Mouse (Mus musculus) intestine, postnatal 0 days (tissue): ENCODE data around the gene Mrtfa. TPM values are rescaled to one million over a fixed set of nuclear protein-coding genes. Genes with fewer than 3 reads are reported as not detected.

ENCODE experiments used
- ATAC-seq: fragments of 200-750 bp; cut with Nextera tagmentation; 2 replicates; pipeline ENCODE4 v1.8.0; 2017; ENCODE audit warnings: mild to moderate bottlenecking, moderate TSS enrichment, moderate library complexity
- H3K27ac ChIP-seq: fragments of 300-500 bp; sonication (generic); 2 replicates; pipeline ENCODE4 v1.5.1; 2014; ENCODE audit warnings: mild to moderate bottlenecking, low read depth, low read length, moderate library complexity
- H3K27me3 ChIP-seq: fragments of 300-500 bp; sonication (generic); replicated peaks from 2 replicates; pipeline ENCODE4 v1.6.1; 2014; ENCODE audit warnings: low read length, mixed read lengths; ENCODE audit not compliant: control insufficient read depth, insufficient read depth
- H3K36me3 ChIP-seq: fragments of 300-500 bp; sonication (generic); 2 replicates; pipeline ENCODE4 v1.6.1; 2014; ENCODE audit warnings: mild to moderate bottlenecking, moderate library complexity; ENCODE audit not compliant: control insufficient read depth, insufficient read depth
- H3K4me1 ChIP-seq: fragments of 300-500 bp; sonication (generic); replicated peaks from 2 replicates; pipeline ENCODE4 v1.6.1; 2014; ENCODE audit warnings: antibody characterized with exemption, low read length, mixed read lengths; ENCODE audit not compliant: control insufficient read depth, insufficient read depth
- H3K4me2 ChIP-seq: fragments of 300-500 bp; sonication (generic); replicated peaks from 2 replicates; pipeline ENCODE4 v1.6.1; 2014; ENCODE audit warnings: low read depth, mild to moderate bottlenecking, moderate library complexity
- H3K4me3 ChIP-seq: fragments of 300-500 bp; sonication (generic); 2 replicates; pipeline ENCODE4 v1.5.1; 2014; ENCODE audit warnings: low read depth, low read length
- H3K9ac ChIP-seq: fragments of 300-500 bp; sonication (generic); 2 replicates; pipeline ENCODE4 v1.6.1; 2014; ENCODE audit warnings: mild to moderate bottlenecking, low read depth, low read length
- H3K9me3 ChIP-seq: fragments of 300-500 bp; sonication (generic); 2 replicates; pipeline ENCODE4 v1.6.1; 2016; ENCODE audit warnings: mixed run types; ENCODE audit not compliant: control insufficient read depth
- CTCF ChIP-seq: sonication (generic); IDR thresholded peaks from 2 replicates; pipeline ENCODE4 v1.5.1; 2016; ENCODE audit warnings: low read depth, mild to moderate bottlenecking, control low read depth, antibody characterized with exemption, moderate library complexity
- WGBS: fragments of 180-500 bp; shearing (Covaris S2); extraction: QIAGEN DNeasy Blood & Tissue Kit; methylation state at CpG from one replicate; pipeline ENCODE4 v1.1.7; 2014; 5-methylcytosine and 5-hydroxymethylcytosine counted together
- polyA plus RNA-seq: library from polyadenylated mRNA; unstranded; fragments of >200 nt; fragmentation: Nextera tagmentation; extraction: Ambion mirVana; gene quantifications from 2 replicates; pipeline ENCODE4 v1.2.1, GENCODE M21; 2015

The Mrtfa gene
- polyA plus RNA-seq, 1 experiment from 2014 or later: 9.0 TPM

DNA sequence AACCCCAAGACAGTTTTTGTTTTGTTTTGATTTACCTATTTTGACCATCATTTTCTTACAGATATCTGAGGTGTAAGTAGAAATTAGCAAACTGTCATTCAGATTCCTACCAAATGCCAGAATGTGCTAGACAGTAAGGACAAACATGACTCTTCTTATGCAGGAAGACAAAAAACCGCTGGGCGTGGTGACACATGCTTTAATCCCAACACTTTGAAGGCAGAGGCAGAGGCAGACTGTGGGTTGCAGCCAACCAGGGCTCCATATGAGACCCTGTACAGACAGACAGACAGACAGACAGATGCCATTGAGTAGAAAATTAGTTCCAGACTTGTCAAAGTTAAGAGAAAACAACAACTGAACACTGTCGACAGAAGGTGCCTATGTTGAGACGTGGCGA lies 24.3 kb downstream of the Mrtfa start:
- Histone ChIP-seq H3K4me2 (no peak overlapping the region), H3K36me3 (no peaks in the 10 kb centered on the region), H3K9ac (no peak overlapping the region), H3K27ac (no peak overlapping the region), H3K27me3 (no peaks in the 10 kb centered on the region), H3K4me3 (no peak overlapping the region), H3K9me3 (no peaks in the 10 kb centered on the region), H3K4me1 (no peaks in the 10 kb centered on the region)
- ATAC-seq: no peak
- WGBS: 97% methylated on average over 5 of the region's 5 CpGs
- TF ChIP-seq CTCF: no peak

DNA sequence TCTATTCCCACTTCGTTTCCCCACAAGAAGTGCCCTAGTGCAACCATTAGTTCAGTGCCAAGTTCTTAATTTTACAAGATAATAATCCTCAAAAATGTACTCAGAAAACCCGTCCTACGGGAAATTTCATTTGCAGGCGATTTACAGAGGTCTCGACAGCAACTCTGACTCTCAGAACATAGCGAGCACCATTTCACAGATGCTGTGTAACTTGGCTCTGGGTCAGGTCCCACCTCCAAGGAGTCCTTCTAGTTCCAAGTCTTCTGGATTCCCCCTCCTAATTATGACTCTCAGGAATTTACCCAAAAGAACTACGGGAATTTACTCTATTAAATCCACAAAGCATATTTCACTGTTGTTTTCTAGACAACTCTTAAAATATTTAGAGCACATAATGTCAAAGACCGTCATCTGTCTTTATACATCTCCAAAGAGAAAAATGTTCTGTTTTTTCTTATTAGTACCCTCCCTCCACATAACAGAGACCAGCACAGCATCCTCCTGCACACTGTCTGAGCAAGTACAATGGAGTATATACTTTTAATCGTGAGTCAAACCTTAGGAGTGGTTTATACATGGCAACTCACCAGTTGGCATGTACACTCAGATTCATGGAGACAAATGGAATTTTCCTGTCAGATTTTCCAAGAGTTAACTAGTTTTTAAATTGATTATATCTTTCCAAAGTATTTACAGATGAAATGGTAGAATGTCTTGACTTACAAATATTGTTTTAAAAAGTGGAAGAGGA lies 25.8 kb downstream of the Mrtfa start:
- WGBS: 54% methylated on average over 9 of the region's 9 CpGs
- no peaks in the 10 kb centered on the region for H3K36me3 ChIP-seq
- no peaks in the 10 kb centered on the region for H3K4me1 ChIP-seq
- TF ChIP-seq CTCF: no peak
- H3K9ac ChIP-seq: no peak overlapping the region
- no peak overlapping the region for H3K4me2 ChIP-seq
- no peaks in the 10 kb centered on the region for H3K9me3 ChIP-seq
- no peak for ATAC-seq
- H3K27ac ChIP-seq: no peak overlapping the region
- no peak overlapping the region for H3K4me3 ChIP-seq
- H3K27me3 ChIP-seq: no peaks in the 10 kb centered on the region

DNA sequence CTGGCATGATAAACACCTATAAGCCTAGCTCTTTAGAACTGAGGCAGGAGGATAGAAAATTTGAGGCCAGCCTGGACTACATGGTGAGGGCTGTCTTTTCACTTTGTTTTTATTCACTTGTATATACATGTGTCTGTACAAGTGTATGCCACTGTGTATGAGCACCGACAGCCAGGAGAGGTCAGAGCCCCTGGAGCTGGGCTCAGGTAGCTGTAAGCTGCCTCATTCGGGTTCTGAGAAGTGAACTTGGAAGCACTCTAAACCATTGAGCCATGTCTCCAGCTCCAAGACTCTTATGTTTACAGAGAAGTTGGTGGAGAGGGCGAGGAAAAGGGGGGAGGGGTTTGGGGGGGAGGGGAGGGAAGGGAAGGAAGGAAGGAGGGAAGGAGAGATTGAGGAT lies 29.0 kb downstream of the Mrtfa start:
- no peaks in the 10 kb centered on the region for H3K4me1 ChIP-seq
- ATAC-seq: no peak
- H3K27ac ChIP-seq: no peak overlapping the region
- no peaks in the 10 kb centered on the region for H3K36me3 ChIP-seq
- no peak for TF ChIP-seq CTCF
- WGBS: 54% methylated on average over 3 of the region's 3 CpGs
- no peaks in the 10 kb centered on the region for H3K9me3 ChIP-seq
- no peak overlapping the region for H3K4me3 ChIP-seq
- no peak overlapping the region for H3K9ac ChIP-seq
- no peak overlapping the region for H3K4me2 ChIP-seq
- H3K27me3 ChIP-seq: no peaks in the 10 kb centered on the region

DNA sequence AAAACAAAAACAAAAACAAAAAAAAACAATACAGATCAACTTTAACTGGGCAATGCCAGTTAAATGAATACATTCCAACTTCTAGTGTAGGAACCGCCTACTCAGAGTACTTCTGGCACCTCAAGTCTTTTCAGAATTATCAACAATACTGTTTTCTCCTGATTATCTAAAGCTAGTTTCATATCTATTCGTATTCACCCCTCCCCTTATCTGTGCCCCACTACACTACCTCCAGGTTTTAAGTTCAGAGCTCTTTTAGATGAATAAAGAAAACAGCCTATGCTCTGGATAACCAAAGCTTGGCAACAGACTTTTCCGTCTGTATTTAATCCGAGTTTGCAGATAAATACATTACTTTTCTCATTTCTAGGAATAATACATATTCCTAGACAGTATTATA lies 29.9 kb downstream of the Mrtfa start:
- no peaks in the 10 kb centered on the region for H3K9me3 ChIP-seq
- H3K27ac ChIP-seq: no peak overlapping the region
- no peaks in the 10 kb centered on the region for H3K36me3 ChIP-seq
- no peak overlapping the region for H3K4me3 ChIP-seq
- no peaks in the 10 kb centered on the region for H3K4me1 ChIP-seq
- no peak for ATAC-seq
- no peak for TF ChIP-seq CTCF
- H3K27me3 ChIP-seq: no peaks in the 10 kb centered on the region
- WGBS: 73% methylated on average over 4 of the region's 4 CpGs
- no peak overlapping the region for H3K4me2 ChIP-seq
- no peak overlapping the region for H3K9ac ChIP-seq

DNA sequence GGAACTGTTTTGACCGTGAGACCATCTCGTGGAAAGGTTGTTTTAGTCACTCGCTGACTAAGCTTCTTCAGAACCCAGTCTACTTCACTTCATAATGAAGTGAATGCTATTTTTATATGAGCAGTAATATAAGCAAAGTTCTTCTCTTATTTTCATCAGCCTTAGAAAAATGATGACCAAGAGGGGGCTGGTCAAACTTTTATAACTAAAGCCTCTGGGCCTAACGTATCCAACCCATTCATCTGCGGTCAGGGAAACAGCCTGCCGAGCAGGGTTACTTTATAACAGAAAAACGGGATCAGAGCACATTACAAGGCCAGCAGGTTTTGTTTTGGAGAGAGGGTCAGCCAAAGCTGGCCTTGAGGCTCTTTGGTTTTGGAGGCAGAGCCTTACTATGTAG lies 31.3 kb downstream of the Mrtfa start:
- ATAC-seq: no peak

DNA sequence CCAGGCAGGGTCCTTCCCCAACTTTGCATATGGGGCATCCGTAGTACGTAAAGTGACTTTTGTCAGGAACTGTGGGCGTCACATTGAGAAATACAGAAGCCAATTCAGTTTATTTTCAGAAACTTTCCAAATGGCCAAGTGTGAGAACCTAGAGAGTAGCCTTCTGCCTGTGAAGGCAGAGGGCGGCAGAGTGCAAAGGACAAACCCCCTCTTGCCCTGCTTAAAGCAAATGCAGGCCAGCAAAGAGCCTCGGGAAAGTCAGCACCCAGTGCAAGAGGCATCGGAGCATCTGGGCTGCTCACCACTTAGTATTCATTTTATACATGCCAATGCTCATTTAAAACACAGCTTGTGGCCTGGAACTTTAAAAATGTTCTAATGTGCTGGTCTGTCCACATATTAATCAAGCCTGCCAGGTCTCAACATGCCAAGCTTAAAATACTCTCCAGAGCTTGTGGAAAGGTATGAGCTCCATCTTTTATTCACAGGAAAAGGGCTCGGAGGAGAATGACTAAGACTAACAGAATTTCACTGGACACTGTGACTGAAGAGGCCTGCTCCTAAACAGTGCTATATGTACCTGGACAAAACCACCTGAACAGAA lies 31.9 kb downstream of the Mrtfa start:
- peak; percentile 41; the same call in 1 of the 2 replicates for TF ChIP-seq CTCF

More for the DNA sequence above, 31.3 kb downstream of the Mrtfa start:
- Histone ChIP-seq H3K9me3 (no peaks in the 10 kb centered on the region), H3K4me1 (0 out of 2 replicates have a peak, but pooled peaks cover 3% of the 10 kb centered on the region), H3K4me2 (no peak overlapping the region), H3K4me3 (no peak overlapping the region), H3K9ac (no peak overlapping the region), H3K27ac (no peak overlapping the region), H3K27me3 (no peaks in the 10 kb centered on the region), H3K36me3 (no peaks in the 10 kb centered on the region)
- no peak for TF ChIP-seq CTCF
- 78% methylated on average over 7 of the region's 7 CpGs for WGBS

More for the DNA sequence above, 31.9 kb downstream of the Mrtfa start:
- H3K9ac ChIP-seq: no peak overlapping the region
- H3K4me3 ChIP-seq: no peak overlapping the region
- H3K9me3 ChIP-seq: no peaks in the 10 kb centered on the region
- no peak for ATAC-seq
- H3K36me3 ChIP-seq: no peaks in the 10 kb centered on the region
- 0 out of 2 replicates have a peak, but pooled peaks cover 3% of the 10 kb centered on the region for H3K4me1 ChIP-seq
- no peak overlapping the region for H3K4me2 ChIP-seq
- H3K27ac ChIP-seq: no peak overlapping the region
- H3K27me3 ChIP-seq: no peaks in the 10 kb centered on the region
- 76% methylated on average over 7 of the region's 7 CpGs for WGBS
